Mouse (Mus musculus) kidney, postnatal 25 days (tissue): ENCODE results near the gene C2.
"Not testable (repeated sequence)": the region's sequence is repeated elsewhere in the genome, so short reads cannot be mapped to it uniquely, and the experiment has no call there.

Source experiments
- DNase-seq, 2 experiments: peaks; one replicate each; pipeline ENCODE4 v3.0.0; 2021; ENCODE audit warnings: mixed read lengths in 2 of 2

Gene C2

GRCm38 (mm10) chr17:34830776-34831175 is 67.3 kb downstream of the C2 start:
- not testable (repeated sequence) for DNase-seq

GRCm38 (mm10) chr17:34814818-34815370 is 83.2 kb downstream of the C2 start:
- DNase-seq: no peak

- DNase-seq: peak in 1 of 2 experiments; percentile 52
These were observed 84.3 kb downstream of the C2 start for GRCm38 (mm10) chr17:34813747-34814146.
